Mouse (Mus musculus) cerebellum, postnatal 14 days (tissue): ENCODE measurements around the gene Atm.

Experiments
- DNase-seq, 2 experiments: peaks; one replicate each; pipeline ENCODE4 v3.0.0; 2021; ENCODE audit warnings: mixed read lengths in 2 of 2

Atm gene

GRCm38 (mm10) chr9:53408548-53408947, 128.0 kb downstream of the Atm start:
- DNase-seq: no peak

DNA sequence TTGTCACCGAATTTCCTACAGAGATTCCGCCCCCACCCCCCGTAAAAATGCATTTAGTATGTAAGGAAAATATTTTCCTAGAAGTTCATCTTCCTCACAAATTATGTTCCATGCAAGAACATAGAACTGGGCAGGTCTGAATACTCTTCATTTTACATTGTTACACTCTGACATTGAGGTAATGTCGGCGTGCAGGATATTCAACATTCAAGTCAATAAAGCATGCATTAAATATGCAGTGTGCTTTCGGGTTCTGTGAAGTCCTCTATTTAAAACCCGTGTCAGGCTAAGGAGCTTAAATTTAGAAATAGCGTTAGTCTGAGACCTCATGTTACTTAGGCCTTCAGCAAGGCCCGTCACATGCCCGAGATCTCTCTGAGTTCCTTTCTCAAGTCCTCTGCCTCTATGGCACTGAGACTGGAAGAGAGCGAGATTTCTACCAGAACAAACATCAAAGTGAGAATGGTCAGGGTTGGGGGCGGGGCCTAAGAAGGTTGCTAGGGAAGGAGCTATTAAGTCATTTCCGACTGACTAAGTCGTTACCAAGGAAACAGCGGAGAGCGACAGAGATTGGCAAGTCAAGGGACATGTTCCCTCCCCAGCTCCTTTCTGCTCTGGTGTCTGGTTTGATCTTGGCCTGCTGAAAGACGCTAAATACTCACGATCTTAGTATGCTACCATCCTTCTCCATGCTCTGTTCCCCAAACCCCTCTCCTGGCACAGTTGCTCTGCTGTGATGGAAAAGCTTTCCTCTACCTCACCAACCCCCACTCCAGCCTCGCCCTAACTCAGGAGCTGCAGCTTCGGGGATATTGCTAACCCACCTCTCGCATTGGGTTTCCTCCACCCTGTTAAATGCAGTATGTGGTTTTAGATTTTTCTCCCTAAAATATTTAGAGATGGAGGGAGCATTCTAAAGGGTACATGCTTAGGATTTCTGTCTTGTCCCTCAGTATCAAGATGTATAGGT, 131.5 kb downstream of the Atm start:
- DNase-seq: peak; percentile 78 to 85

GRCm38 (mm10) chr9:53404050-53404752, 132.3 kb downstream of the Atm start:
- DNase-seq: no peak

GRCm38 (mm10) chr9:53402991-53403390, 133.5 kb downstream of the Atm start:
- no peak for DNase-seq

- DNase-seq: peak in 1 of 2 experiments; percentile 25
These were observed 134.2 kb downstream of the Atm start, which contains the start of gene 4930550C14Rik for GRCm38 (mm10) chr9:53402291-53402711. 4930550C14Rik (plus strand) TSS chr9:53402325.

GRCm38 (mm10) chr9:53401146-53401545, 135.4 kb downstream of the Atm start:
- no peak for DNase-seq

GRCm38 (mm10) chr9:53400696-53401095, 135.8 kb downstream of the Atm start:
- DNase-seq: no peak

DNA sequence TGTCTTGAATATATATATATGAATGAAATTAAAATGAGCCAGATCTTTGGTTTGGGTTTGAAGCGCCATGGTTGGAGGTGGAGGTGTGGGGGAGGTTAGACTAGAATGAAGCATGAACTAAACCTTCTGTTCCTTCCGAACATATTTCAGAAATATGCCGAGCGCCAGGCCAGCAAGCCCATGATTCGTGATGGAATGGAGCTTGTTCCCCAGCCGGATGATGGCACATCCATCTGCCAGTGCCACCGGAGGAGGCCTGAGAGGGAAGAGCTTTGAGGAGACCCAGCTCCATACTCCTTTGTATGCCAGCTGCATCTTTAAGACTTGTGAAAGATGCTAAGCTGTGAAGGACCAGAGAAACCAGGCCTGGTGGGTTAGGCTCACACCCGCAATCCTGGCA, 137.0 kb downstream of the Atm start:
- no peak for DNase-seq

GRCm38 (mm10) chr9:53398388-53398700, 138.2 kb downstream of the Atm start:
- peak; percentile 82 to 89 for DNase-seq

DNA sequence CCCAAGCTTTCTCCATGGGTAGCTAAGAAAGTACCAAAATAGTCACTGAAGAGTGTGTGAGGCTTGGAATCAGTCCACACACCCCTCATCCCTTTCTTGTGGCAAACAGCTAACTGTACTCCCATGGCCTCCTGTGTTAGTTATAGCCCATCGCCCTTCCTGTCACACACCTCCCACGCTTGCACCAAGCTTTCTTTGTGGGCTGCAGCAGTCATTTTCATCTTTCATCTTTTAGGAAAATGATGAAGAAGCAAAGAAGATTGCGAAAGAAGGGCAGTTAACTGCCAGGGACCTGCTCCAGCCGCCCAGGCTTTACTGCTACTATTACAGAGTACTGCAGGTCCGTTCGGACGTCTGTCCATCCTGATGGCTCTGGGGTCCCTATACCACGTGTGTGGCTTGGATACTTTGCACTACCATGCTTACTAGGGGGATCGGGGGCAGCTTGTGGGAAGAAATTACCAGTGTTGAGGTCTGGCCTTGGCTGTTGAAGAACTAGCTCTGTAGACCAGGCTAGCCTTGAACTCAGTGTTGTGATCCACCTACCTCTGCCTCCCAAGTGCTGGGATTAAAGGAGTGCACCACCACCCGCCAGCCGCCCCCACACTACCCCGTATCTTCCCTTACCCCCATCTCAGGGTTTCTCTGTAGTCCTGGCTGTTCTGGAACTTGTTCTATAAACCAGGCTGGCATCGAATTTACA, 138.7 kb downstream of the Atm start:
- no peak for DNase-seq

DNA sequence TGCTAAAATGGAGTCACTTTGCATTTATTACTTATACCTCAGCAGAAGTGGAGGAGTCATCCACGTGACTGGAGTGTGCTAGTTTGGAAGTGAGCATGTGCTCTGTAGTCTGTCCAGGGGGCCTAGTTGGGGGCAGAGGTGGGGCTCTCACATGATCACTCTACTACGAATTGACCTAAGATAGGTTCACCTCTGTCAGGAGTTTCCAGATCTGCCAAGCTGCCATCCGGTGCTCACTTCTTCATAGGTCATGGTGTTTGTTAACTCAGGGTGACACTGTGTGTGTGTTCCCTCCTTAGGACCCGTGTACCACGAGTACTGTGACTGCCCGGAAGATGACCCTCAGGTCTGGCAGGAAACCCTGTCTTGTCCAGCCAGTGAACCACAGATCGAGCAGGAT, 146.4 kb downstream of the Atm start:
- no peak for DNase-seq
